Mouse (Mus musculus): ENCODE measurements around the gene Sapcd2. TPM values are rescaled to one million over a fixed set of nuclear protein-coding genes. Genes with fewer than 3 reads are reported as not detected.

Gene Sapcd2
- polyA plus RNA-seq, 1 experiment, result 27.3 TPM

GRCm38 (mm10) chr2:25348162-25348561 lies 24.0 kb upstream of the Sapcd2 start:
- Histone ChIP-seq H3K27ac (ENCODE audit: control insufficient read depth, insufficient read depth, low read depth, low read length, poor library complexity) (no peak overlapping the region), H3K4me3 (replicated peaks; ENCODE audit: control insufficient read depth, low read depth, low read length) (no peak overlapping the region), H3K4me1 (ENCODE audit: control insufficient read depth, insufficient read depth, low read length) (no peaks in the 10 kb centered on the region)
- TF ChIP-seq POLR2A (IDR thresholded peaks at IDR 0.05; ENCODE audit: borderline replicate concordance, control insufficient read depth, low read depth, low read length) (no peak), CTCF (IDR thresholded peaks at IDR 0.05; ENCODE audit: control insufficient read depth, insufficient read depth, low read length) (no peak)
- WGBS, result 83% methylated on average over 7 of the region's 7 CpGs

GRCm38 (mm10) chr2:25349499-25349898 lies 22.6 kb upstream of the Sapcd2 start:
- Histone ChIP-seq H3K4me3 (replicated peaks; ENCODE audit: control insufficient read depth, low read depth, low read length) (no peak overlapping the region), H3K27ac (ENCODE audit: control insufficient read depth, insufficient read depth, low read depth, low read length, poor library complexity) (no peak overlapping the region), H3K4me1 (ENCODE audit: control insufficient read depth, insufficient read depth, low read length) (no peaks in the 10 kb centered on the region)
- no peak for TF ChIP-seq POLR2A (IDR thresholded peaks at IDR 0.05; ENCODE audit: borderline replicate concordance, control insufficient read depth, low read depth, low read length)
- no peak for TF ChIP-seq CTCF (IDR thresholded peaks at IDR 0.05; ENCODE audit: control insufficient read depth, insufficient read depth, low read length)
- 91% methylated on average over 4 of the region's 4 CpGs for WGBS

DNA sequence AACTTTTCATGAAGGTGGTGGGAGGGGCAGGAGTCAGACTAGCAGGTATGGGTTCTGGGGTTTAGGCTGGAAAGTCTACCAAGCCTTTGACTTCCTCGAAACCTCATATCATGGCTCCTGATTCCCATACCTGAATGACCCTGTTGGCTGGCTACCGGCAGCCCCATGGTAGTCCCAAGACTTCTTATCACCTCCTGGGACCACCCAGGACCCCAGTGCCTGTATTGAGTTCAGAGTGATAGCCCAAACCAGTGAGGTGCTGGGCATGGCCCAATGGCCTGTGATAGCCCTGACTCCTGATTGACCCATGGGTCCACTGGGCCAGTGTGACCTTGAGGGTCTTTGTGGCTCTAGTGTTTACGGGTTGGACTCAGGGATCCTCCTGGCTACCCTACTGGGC lies 21.4 kb upstream of the Sapcd2 start:
- WGBS, result 90% methylated on average over 3 of the region's 3 CpGs
- H3K4me3 ChIP-seq (replicated peaks; ENCODE audit: control insufficient read depth, low read depth, low read length), result no peak overlapping the region
- H3K27ac ChIP-seq (ENCODE audit: control insufficient read depth, insufficient read depth, low read depth, low read length, poor library complexity), result no peak overlapping the region
- TF ChIP-seq CTCF (IDR thresholded peaks at IDR 0.05; ENCODE audit: control insufficient read depth, insufficient read depth, low read length), result no peak
- no peak for TF ChIP-seq POLR2A (IDR thresholded peaks at IDR 0.05; ENCODE audit: borderline replicate concordance, control insufficient read depth, low read depth, low read length)
- H3K4me1 ChIP-seq (ENCODE audit: control insufficient read depth, insufficient read depth, low read length), result no peaks in the 10 kb centered on the region; the same call in 1 of the 2 replicates

DNA sequence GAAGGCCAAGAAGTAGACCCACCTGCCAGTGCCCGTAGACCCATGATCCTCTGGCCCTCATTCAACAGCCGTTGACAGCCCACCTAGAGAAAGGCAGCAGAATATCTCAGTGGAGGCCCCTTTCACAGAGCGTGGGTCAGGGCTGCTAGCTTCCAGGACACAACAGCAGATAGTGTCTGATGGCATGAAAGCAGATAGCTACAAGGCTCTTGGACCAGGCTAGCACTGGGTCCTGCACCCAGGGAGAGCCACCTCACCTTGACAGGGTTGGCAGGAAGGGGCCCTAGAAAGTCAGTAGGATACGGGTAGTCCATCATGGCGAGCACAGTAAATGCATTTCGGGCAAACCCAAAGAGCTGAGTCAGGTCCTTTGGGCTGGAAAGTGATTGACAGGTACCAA lies 17.9 kb upstream of the Sapcd2 start:
- no peak overlapping the region for H3K4me3 ChIP-seq (replicated peaks; ENCODE audit: control insufficient read depth, low read depth, low read length)
- H3K27ac ChIP-seq (ENCODE audit: control insufficient read depth, insufficient read depth, low read depth, low read length, poor library complexity), result no peak overlapping the region
- H3K4me1 ChIP-seq (ENCODE audit: control insufficient read depth, insufficient read depth, low read length), result peaks cover 1% of the 10 kb centered on the region; the same call in 1 of the 2 replicates
- 85% methylated on average over 6 of the region's 6 CpGs for WGBS
- no peak for TF ChIP-seq CTCF (IDR thresholded peaks at IDR 0.05; ENCODE audit: control insufficient read depth, insufficient read depth, low read length)
- TF ChIP-seq POLR2A (IDR thresholded peaks at IDR 0.05; ENCODE audit: borderline replicate concordance, control insufficient read depth, low read depth, low read length), result no peak

DNA sequence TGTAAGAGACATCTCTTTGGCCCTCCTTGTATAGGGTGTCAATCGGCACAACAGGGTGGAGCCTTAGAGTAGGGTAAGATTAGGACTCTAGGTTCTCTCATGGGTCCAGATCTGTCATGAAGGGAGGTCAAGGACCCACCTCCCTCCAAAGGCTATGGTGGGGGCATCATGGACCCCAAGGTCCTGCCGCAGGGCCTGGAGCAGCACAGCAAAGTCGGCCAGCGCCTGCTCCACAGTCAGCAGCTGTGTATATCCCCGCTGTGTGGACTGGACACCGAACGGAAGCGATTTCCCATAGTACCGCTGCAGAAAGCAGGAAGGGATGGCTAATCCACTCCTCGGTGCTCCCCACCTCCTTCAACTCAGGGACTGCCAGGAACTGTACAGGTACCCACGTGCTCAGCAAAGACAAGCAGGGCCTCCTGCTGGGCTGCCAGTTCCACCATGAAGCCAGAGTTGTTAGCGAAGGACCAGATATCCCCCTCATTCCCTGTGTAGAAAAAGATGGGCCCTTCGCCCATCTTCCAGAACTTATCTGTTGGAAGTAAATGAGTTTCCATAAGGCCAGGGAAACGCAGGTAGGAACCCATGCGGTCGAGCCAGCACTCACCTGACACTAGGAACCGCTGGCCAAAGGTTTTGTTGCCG lies 16.6 kb upstream of the Sapcd2 start:
- TF ChIP-seq CTCF (IDR thresholded peaks at IDR 0.05; ENCODE audit: control insufficient read depth, insufficient read depth, low read length) (no peak), POLR2A (IDR thresholded peaks at IDR 0.05; ENCODE audit: borderline replicate concordance, control insufficient read depth, low read depth, low read length) (no peak)
- Histone ChIP-seq H3K4me1 (ENCODE audit: control insufficient read depth, insufficient read depth, low read length) (peaks cover 1% of the 10 kb centered on the region; the same call in 1 of the 2 replicates), H3K4me3 (replicated peaks; ENCODE audit: control insufficient read depth, low read depth, low read length) (peak overlapping the region; percentile 87), H3K27ac (ENCODE audit: control insufficient read depth, insufficient read depth, low read depth, low read length, poor library complexity) (no peak overlapping the region)
- WGBS, result 51% methylated on average over 18 of the region's 18 CpGs

DNA sequence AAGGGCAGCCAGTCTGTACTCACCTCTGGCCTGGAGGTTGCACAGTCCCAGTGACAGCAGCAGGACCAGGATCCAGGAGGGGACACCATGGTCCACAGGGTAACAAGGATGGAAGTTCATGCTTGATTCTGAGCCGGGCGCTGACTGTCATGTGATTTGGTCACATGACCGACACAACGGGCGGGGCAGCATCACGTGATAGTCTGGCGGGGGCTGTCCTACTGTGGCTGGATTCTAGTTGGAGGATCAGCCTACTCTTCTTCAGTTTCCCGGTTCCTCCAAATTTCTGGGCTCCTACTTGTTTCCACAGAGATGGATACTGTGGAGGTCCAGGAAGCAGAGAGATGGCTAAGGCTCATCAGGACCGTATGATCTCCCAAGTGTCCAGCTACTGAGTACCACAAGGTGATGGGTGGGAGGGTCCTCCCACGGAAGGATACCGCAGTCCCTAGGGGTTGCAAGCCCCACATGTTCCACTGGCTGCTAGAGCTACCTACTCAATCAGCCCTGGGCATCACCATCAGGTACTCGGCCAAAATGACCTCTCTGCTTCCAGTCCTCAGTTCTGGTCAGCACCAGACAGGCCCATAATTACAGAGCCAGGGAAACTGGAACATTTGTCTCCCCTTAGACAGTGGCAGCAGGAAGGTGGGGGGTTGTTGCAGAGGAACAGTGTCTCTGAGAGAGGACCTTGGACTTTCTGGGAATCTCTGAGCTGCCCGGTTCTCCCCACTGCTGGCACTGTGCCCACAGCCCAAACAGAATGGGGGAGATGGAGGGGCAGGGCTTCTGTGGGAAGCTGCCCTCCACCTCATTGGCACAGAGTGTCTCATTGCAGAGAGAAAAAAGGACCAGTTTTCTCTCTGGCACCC lies 15.7 kb upstream of the Sapcd2 start, which contains the start of gene Dpp7:
Gene Dpp7 (minus strand): TSS at position 152 of the 872 bp plus-strand sequence.
- peaks cover 1% of the 10 kb centered on the region; the same call in 1 of the 2 replicates for H3K4me1 ChIP-seq (ENCODE audit: control insufficient read depth, insufficient read depth, low read length)
- no peak within 1 kb of the TSS for H3K27ac ChIP-seq (ENCODE audit: control insufficient read depth, insufficient read depth, low read depth, low read length, poor library complexity)
- peak; percentile 24; the same call in 1 of the 2 replicates for TF ChIP-seq POLR2A (IDR thresholded peaks at IDR 0.05; ENCODE audit: borderline replicate concordance, control insufficient read depth, low read depth, low read length)
- TF ChIP-seq CTCF (IDR thresholded peaks at IDR 0.05; ENCODE audit: control insufficient read depth, insufficient read depth, low read length), result no peak
- 5% methylated on average over 13 of the region's 13 CpGs for WGBS
- peak within 1 kb of the TSS; percentile 87 for H3K4me3 ChIP-seq (replicated peaks; ENCODE audit: control insufficient read depth, low read depth, low read length)

DNA sequence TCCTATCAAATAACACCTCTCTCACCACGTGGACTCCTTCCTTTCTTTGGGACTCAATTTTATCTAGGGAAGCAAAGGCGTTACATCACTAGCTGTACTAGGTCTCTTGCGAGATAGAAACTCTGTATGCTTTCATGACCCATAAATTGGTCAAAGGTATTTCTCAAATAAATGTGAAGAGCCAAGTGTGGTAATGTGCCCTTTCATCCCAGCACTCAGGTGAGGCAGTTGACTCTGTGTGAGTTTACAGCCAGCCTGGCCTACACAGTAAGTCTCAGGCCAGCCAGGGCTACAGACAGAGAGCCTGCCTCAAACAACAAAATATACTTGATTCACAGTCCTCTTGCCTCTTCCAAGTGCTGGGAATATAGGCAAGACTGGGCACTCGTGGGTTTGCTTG lies 12.3 kb upstream of the Sapcd2 start:
- no peak for TF ChIP-seq POLR2A (IDR thresholded peaks at IDR 0.05; ENCODE audit: borderline replicate concordance, control insufficient read depth, low read depth, low read length)
- no peak for TF ChIP-seq CTCF (IDR thresholded peaks at IDR 0.05; ENCODE audit: control insufficient read depth, insufficient read depth, low read length)
- H3K4me1 ChIP-seq (ENCODE audit: control insufficient read depth, insufficient read depth, low read length), result peaks cover 4% of the 10 kb centered on the region
- H3K27ac ChIP-seq (ENCODE audit: control insufficient read depth, insufficient read depth, low read depth, low read length, poor library complexity), result no peak overlapping the region
- 56% methylated on average over 4 of the region's 4 CpGs for WGBS
- H3K4me3 ChIP-seq (replicated peaks; ENCODE audit: control insufficient read depth, low read depth, low read length), result no peak overlapping the region

- Histone ChIP-seq H3K4me3 (replicated peaks; ENCODE audit: control insufficient read depth, low read depth, low read length) (no peak overlapping the region), H3K27ac (ENCODE audit: control insufficient read depth, insufficient read depth, low read depth, low read length, poor library complexity) (no peak overlapping the region), H3K4me1 (ENCODE audit: control insufficient read depth, insufficient read depth, low read length) (peaks cover 3% of the 10 kb centered on the region)
- TF ChIP-seq POLR2A (IDR thresholded peaks at IDR 0.05; ENCODE audit: borderline replicate concordance, control insufficient read depth, low read depth, low read length), result no peak
- TF ChIP-seq CTCF (IDR thresholded peaks at IDR 0.05; ENCODE audit: control insufficient read depth, insufficient read depth, low read length), result no peak
- WGBS, result 62% methylated on average over 13 of the region's 13 CpGs
These were observed 8.5 kb upstream of the Sapcd2 start for GRCm38 (mm10) chr2:25363478-25364178.
